Mouse (Mus musculus) limb, embryonic 14.5 days (tissue): ENCODE results near the gene Kcng1. TPM values are rescaled to one million over a fixed set of nuclear protein-coding genes. Genes with fewer than 3 reads are reported as not detected.

Experiments
- ATAC-seq: fragments of 200-750 bp; cut with Nextera tagmentation; 2 replicates; pipeline ENCODE4 v1.8.0; 2017; ENCODE audit warnings: low read depth, moderate number of reproducible peaks, moderate TSS enrichment; ENCODE audit not compliant: low FRiP score
- DNase-seq: peaks from one replicate; pipeline ENCODE4 v3.0.0-alpha.2; 2015; ENCODE audit warnings: low spot score
- H3K27ac ChIP-seq: fragments of 300-500 bp; sonication (generic); replicated peaks from 2 replicates; pipeline ENCODE4 v1.5.1; 2014; ENCODE audit warnings: low read depth, mild to moderate bottlenecking, low read length, moderate library complexity, mixed read lengths
- H3K27me3 ChIP-seq: fragments of 300-500 bp; sonication (generic); 2 replicates; pipeline ENCODE4 v1.6.1; 2014; ENCODE audit warnings: low read length, mixed read lengths; ENCODE audit not compliant: control insufficient read depth, insufficient read depth
- H3K36me3 ChIP-seq: fragments of 300-500 bp; sonication (generic); 2 replicates; pipeline ENCODE4 v1.6.1; 2014; ENCODE audit warnings: mild to moderate bottlenecking, low read length, moderate library complexity, mixed read lengths; ENCODE audit not compliant: control insufficient read depth, insufficient read depth
- H3K4me1 ChIP-seq: fragments of 300-500 bp; sonication (generic); 2 replicates; pipeline ENCODE4 v1.6.1; 2014; ENCODE audit warnings: antibody characterized with exemption, low read length, mixed read lengths; ENCODE audit not compliant: control insufficient read depth, insufficient read depth
- H3K4me2 ChIP-seq: fragments of 300-500 bp; sonication (generic); replicated peaks from 2 replicates; pipeline ENCODE4 v1.6.1; 2014; ENCODE audit warnings: low read depth, mild to moderate bottlenecking, low read length, moderate library complexity; ENCODE audit not compliant: severe bottlenecking
- H3K4me3 ChIP-seq: fragments of 300-500 bp; sonication (generic); replicated peaks from 2 replicates; pipeline ENCODE4 v1.5.1; 2014; ENCODE audit warnings: low read length
- H3K9ac ChIP-seq: fragments of 300-500 bp; sonication (generic); 2 replicates; pipeline ENCODE4 v1.6.1; 2014; ENCODE audit warnings: mild to moderate bottlenecking, low read depth, low read length, moderate library complexity; ENCODE audit not compliant: severe bottlenecking
- H3K9me3 ChIP-seq: fragments of 300-500 bp; sonication (generic); 2 replicates; pipeline ENCODE4 v1.6.1; 2016; ENCODE audit warnings: low read length; ENCODE audit not compliant: control insufficient read depth
- POLR2A ChIP-seq: fragments of 200-500 bp; IDR thresholded peaks from 2 replicates; pipeline ENCODE4 v1.8.0; 2012; ENCODE audit warnings: inconsistent platforms, mild to moderate bottlenecking, moderate library complexity, borderline replicate concordance; ENCODE audit not compliant: insufficient read depth, insufficient read length; ENCODE audit errors: extremely low read depth
- WGBS: fragments of 180-500 bp; shearing (Covaris S2); extraction: QIAGEN DNeasy Blood & Tissue Kit; methylation state at CpG from one replicate; pipeline ENCODE4 v1.1.7; 2014; 5-methylcytosine and 5-hydroxymethylcytosine counted together
- polyA plus RNA-seq, 2 experiments: library from polyadenylated mRNA; depleted of rRNA in 1 of 2; stranded (reverse) in 1 of 2; unstranded in 1 of 2; fragments of >200 nt; fragmentation: Nextera tagmentation in 1 of 2; extraction: Ambion mirVana in 1 of 2; gene quantifications; 2 replicates each; pipeline versions ENCODE4 v1.2.1 to v1.2.3; 2012 to 2014

Kcng1 gene
- polyA plus RNA-seq, 2 experiments: 0.59 to 0.78 TPM

- WGBS: 58% methylated on average over 4 of the region's 4 CpGs
- Histone ChIP-seq H3K27ac (no peak overlapping the region), H3K36me3 (no peaks in the 10 kb centered on the region), H3K4me2 (no peak overlapping the region), H3K9me3 (no peaks in the 10 kb centered on the region), H3K27me3 (no peaks in the 10 kb centered on the region), H3K4me3 (no peak overlapping the region), H3K9ac (no peak overlapping the region), H3K4me1 (no peaks in the 10 kb centered on the region)
- TF ChIP-seq POLR2A: no peak
- no peak for ATAC-seq
- no peak for DNase-seq
These were observed 38.3 kb downstream of the Kcng1 start for GRCm38 (mm10) chr2:168243278-168243677.

DNA sequence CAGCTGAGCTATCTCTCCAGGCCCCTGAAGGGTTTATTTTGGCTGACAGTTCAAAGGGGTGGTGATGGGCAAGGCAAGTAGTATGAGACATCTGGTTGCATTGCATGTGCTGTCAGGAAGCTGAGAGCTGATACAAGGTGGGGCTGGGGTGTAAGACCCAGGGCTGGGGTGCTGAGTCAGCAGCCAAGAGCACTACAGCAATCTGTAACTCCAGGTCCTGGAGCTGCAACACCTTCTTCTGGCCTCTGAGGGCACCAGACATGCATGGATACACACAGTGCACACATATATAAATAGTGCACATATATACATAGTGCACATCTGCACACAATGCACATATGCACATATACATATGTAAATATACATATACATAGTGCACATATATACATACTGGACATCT, 38.7 kb downstream of the Kcng1 start:
- TF ChIP-seq POLR2A: no peak
- H3K4me3 ChIP-seq: no peak overlapping the region
- H3K9me3 ChIP-seq: no peaks in the 10 kb centered on the region
- no peak overlapping the region for H3K27ac ChIP-seq
- no peak for DNase-seq
- H3K27me3 ChIP-seq: no peaks in the 10 kb centered on the region
- no peak overlapping the region for H3K9ac ChIP-seq
- ATAC-seq: no peak
- no peak overlapping the region for H3K4me2 ChIP-seq
- H3K36me3 ChIP-seq: no peaks in the 10 kb centered on the region
- H3K4me1 ChIP-seq: no peaks in the 10 kb centered on the region

DNA sequence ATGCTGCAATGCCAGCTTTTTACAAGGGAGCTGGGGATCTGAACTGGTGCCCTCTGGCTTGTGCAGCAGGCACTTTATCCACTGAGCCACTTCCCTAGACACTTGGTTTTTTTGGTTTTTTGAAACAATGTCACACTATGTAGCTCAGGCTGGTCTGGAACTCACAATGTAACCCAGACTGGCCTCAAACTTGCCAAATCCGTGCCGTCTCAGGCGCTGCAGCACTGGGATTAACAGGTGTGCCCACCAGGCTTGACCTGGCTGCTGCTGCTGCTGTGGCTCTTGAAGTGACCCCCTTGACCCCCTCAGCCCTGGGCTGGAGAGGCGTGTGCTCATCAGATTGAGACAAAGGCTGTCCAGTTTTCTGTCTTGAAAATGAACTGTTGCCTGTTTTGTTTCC, 43.2 kb downstream of the Kcng1 start:
- Histone ChIP-seq H3K4me2 (no peak overlapping the region), H3K4me1 (no peaks in the 10 kb centered on the region), H3K9ac (no peak overlapping the region), H3K4me3 (no peak overlapping the region), H3K9me3 (no peaks in the 10 kb centered on the region), H3K36me3 (peaks cover 10% of the 10 kb centered on the region; the same call in 1 of the 2 replicates), H3K27ac (no peak overlapping the region), H3K27me3 (no peaks in the 10 kb centered on the region)
- no peak for DNase-seq
- TF ChIP-seq POLR2A: no peak
- 83% methylated on average over 4 of the region's 4 CpGs for WGBS
- no peak for ATAC-seq

GRCm38 (mm10) chr2:168233286-168233685, 48.2 kb downstream of the Kcng1 start:
- H3K9me3 ChIP-seq: no peaks in the 10 kb centered on the region
- WGBS: 89% methylated on average over 5 of the region's 5 CpGs
- H3K4me1 ChIP-seq: peaks cover 19% of the 10 kb centered on the region
- no peak overlapping the region for H3K4me3 ChIP-seq
- H3K27ac ChIP-seq: no peak overlapping the region
- H3K27me3 ChIP-seq: no peaks in the 10 kb centered on the region
- no peak overlapping the region for H3K4me2 ChIP-seq
- DNase-seq: no peak
- ATAC-seq: no peak
- H3K9ac ChIP-seq: no peak overlapping the region
- no peak for TF ChIP-seq POLR2A
- H3K36me3 ChIP-seq: peaks cover 17% of the 10 kb centered on the region

DNA sequence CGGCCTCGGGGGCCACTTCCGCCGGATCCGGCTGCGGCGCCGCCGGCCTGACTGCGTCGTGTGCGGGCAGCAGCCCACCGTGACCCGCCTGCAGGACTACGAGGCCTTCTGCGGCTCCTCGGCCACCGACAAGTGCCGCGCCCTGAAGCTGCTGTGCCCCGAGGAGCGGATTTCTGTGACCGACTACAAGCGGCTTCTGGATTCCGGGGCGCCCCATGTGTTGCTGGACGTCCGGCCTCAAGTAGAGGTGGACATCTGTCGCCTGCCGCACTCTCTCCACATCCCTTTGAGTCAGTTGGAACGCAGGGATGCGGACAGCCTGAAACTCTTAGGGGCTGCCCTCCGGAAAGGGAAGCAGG, 50.1 kb downstream of the Kcng1 start:
- 57% methylated on average over 33 of the region's 33 CpGs for WGBS
- no peak overlapping the region for H3K27ac ChIP-seq
- no peaks in the 10 kb centered on the region for H3K9me3 ChIP-seq
- no peak for TF ChIP-seq POLR2A
- H3K4me3 ChIP-seq: peak overlapping the region; percentile 100
- DNase-seq (no peak), ATAC-seq (no peak)
- H3K9ac ChIP-seq: peak overlapping the region; percentile 93
- H3K36me3 ChIP-seq: peaks cover 25% of the 10 kb centered on the region
- no peaks in the 10 kb centered on the region for H3K27me3 ChIP-seq
- peak overlapping the region; percentile 97 for H3K4me2 ChIP-seq
- H3K4me1 ChIP-seq: peaks cover 19% of the 10 kb centered on the region
